Mouse (Mus musculus) activated CD4-positive, CD25-positive, alpha-beta regulatory T cell, adult 4 months (primary cell): ENCODE results near the gene Frat2. TPM values are rescaled to one million over a fixed set of nuclear protein-coding genes. Genes with fewer than 3 reads are reported as not detected.
"Not testable (repeated sequence)": the region's sequence is repeated elsewhere in the genome, so short reads cannot be mapped to it uniquely, and the experiment has no call there.

Experiments used
- ATAC-seq: one replicate; pipeline ENCODE4 v1.8.0; 2017
- polyA plus RNA-seq, 2 experiments: library from polyadenylated mRNA; unstranded; fragments of 100-300 nt; shearing (Covaris generic); gene quantifications; one replicate each; pipeline ENCODE4 v1.2.1; 2017

The Frat2 gene
- polyA plus RNA-seq: 1 to 10 TPM in 1 of 2 experiments, under 1 TPM in 1; 0.65 to 1.5 TPM

GRCm38 (mm10) chr19:41847992-41848851 is at the start of gene Frat2:
Frat2 (minus strand) TSS chr19:41848132.
- ATAC-seq: peak; percentile 88

GRCm38 (mm10) chr19:41896319-41896711 is 48.4 kb upstream of the Frat2 start:
- no peak for ATAC-seq

GRCm38 (mm10) chr19:41895460-41896318 is 47.8 kb upstream of the Frat2 start, which contains the start of gene Rrp12:
Rrp12 (minus strand) TSS chr19:41896173.
- peak; percentile 96 for ATAC-seq

GRCm38 (mm10) chr19:41894959-41895358 is 47.0 kb upstream of the Frat2 start:
- ATAC-seq: no peak

DNA sequence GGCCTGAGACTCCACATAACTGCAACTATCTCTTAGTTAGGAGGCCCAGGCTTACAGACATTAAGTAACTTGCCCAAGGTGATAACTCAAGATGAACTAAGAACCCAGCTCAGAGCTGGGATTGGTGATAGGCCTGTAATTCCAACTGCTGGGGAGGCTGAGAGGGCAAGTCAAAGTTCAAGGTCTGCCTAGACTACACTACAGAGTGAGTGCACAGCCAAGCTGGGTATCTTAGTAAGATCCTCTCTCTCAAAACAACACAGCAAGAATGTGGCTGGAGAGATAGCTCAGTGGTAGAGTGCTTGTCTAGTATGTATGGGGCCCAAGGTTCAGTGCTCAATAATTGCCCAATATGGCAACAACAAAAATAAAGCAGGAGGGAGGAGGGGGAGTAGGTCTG is 40.3 kb upstream of the Frat2 start:
- ATAC-seq: no peak

DNA sequence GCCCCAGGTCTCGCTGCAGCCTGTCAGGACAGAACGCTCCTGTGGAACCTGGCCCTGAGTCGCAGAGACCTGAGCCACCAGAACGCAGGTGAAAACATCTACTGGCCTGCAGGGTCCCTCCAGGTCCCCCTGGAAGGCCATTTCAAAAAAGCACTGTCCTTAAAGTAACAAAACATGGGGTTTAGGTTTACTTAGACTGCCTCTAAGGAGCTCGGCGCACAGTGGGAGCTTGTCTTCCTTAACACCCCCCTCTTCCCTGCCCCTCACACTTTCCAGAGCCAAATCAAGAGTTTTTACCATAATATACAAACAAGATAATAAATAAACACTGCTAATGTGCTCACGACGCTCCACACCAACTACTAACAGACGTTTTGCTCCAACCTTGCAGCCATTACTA is 36.0 kb upstream of the Frat2 start:
- ATAC-seq: no peak

GRCm38 (mm10) chr19:41881842-41882241 is 33.9 kb upstream of the Frat2 start:
- ATAC-seq: no peak

- peak; percentile 40 for ATAC-seq
Measured at GRCm38 (mm10) chr19:41874356-41874755, 26.4 kb upstream of the Frat2 start.

GRCm38 (mm10) chr19:41872285-41872684 is 24.4 kb upstream of the Frat2 start:
- ATAC-seq: no peak

- not testable (repeated sequence) for ATAC-seq
Measured at GRCm38 (mm10) chr19:41869946-41870345, 22.0 kb upstream of the Frat2 start.

DNA sequence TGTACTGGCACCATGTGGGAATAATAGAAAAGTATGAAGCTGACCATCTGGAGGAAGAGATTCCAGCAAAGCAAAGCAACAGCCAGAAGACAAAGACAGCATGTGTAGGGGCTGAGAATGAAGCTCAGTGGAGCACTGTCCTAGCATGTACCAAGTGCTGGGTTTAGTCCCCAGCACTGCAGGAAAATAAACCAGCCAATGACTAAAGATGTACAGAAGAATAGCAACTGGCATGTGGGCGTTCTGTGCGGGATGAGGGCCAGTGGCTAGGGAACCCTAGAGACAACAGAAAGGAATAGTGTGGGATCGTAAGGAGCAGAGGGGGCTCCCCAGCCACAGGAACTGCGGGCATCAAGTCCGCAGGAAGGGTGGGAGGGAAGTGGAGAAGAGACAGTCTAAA is 21.4 kb upstream of the Frat2 start:
- no peak for ATAC-seq

DNA sequence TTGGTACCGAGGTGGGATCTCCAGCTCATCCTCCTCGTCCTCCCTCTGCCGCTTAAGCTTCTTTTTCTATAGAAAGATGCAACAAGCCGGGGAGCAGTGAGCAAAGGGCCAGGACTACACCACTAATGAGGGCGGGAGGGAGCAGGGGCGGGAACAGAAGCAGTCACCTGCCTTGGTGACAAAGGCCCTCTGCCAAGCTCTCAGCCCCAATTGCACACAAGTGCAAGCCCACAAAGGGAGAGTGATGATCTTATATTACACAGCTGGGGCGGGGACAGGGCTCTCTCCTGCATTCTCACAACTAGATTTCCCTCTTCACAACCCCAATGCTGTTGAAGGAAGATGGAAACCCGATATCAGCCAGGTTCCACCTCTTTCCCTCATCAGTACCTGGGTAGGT is 18.8 kb upstream of the Frat2 start:
- no peak for ATAC-seq

- no peak for ATAC-seq
Measured at GRCm38 (mm10) chr19:41857816-41858310, 9.9 kb upstream of the Frat2 start.

DNA sequence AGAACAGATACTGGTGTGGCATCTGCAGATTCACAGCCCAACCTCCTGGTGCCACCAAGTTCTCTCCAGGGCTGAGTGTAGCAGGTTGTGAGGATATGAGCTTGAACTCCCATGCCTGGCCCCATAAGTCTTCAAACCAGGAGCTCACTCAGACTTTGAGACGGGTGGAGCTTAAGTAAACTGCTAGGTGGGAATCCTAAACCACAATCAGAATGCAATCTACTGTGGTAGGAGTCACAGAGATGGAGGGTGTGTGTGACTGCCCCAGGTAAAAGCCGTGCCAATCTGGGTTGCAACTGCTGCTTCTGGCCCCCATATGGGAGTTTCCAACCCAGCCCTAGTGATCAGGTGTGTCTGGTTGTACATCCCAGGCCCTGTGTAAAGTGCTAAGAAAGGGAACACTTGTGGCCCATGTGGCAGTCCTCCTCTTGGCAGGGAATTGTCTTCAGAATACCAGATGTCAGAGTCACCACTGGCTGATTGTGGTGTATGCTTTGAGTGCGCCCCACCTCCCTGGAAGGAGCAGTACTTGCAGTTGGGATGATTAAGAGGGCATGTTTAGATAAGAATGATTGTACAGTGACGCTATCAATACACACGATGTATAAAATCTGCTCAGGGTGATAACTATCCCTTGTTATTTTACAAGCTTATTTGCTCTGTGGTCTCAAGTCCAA is 9.3 kb upstream of the Frat2 start:
- no peak for ATAC-seq

GRCm38 (mm10) chr19:41852423-41852822 is 4.5 kb upstream of the Frat2 start:
- no peak for ATAC-seq

DNA sequence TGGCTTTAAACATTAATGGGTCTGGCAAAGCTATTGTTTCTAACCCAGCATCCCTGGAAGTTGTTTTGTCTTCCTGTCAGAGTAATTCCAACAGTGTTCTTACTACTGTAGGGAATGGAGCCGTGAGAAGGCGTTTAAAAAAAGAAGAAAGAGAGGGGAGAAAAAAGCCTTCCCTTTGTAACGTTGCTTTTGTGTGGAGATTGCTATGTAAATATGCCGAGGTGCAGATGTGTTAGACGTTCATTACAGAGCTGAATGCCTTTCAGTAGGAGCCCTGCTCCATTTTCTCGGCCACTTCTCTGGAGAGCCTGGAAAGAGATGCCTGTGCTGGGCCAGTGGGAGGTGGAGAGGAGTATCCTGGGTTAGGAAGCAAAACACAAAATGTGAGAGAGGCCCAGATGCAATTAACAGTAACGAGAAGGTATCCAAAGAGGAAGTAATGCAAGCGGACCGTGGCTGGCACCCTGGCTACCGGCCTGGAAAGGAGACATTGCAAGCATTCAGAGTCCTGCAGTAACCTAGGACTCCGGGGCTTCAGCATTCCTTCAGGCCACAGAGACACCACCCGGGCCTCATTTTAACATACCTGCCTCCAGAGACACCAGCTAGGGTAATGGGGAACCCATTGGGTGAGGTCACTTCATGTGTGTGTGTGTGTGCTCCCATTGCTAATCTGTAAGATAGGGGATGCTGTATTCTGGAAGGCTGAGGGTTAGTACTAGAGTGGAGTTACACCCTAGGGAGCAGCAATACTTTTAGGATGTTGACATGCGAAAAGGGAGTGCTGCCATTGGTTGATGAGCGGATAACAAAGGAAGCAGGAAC is 3.0 kb upstream of the Frat2 start:
- no peak for ATAC-seq

GRCm38 (mm10) chr19:41850021-41850718 is 2.2 kb upstream of the Frat2 start:
- no peak for ATAC-seq

- peak; percentile 48 for ATAC-seq
Measured at GRCm38 (mm10) chr19:41847614-41847991, 329 bp downstream of the Frat2 start.

DNA sequence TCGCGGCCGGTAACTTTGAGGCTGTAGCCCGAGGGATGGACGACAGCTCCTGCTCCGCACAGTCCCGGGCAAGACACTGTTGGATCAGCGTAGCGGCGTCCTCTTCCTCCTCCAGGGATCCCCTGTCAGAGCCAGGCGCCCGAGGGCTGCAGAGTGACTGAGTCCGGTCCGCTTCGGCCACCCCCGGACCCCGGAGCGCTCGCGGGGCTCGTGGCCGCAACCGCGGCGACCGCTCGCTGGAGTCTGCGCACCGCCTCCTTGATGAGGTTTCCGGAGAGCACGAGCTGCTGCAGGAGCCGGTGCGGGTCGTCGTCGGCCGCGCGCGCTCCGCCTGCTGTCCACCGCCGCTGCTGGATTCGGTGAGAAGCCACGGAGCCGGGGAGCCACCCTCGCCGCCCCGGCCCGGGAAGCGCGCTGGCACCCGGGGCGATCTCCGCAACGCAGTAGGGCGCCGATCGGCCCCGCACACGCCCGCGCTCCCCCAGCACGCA is 796 bp downstream of the Frat2 start:
- ATAC-seq: no peak

- no peak for ATAC-seq
Measured at GRCm38 (mm10) chr19:41846366-41847090, 1.4 kb downstream of the Frat2 start.
